Mouse (Mus musculus): ENCODE measurements around the gene Zfp385a. TPM values are rescaled to one million over a fixed set of nuclear protein-coding genes. Genes with fewer than 3 reads are reported as not detected.

Gene Zfp385a
- polyA plus RNA-seq, 1 experiment from 2014 or later = 22.9 TPM

DNA sequence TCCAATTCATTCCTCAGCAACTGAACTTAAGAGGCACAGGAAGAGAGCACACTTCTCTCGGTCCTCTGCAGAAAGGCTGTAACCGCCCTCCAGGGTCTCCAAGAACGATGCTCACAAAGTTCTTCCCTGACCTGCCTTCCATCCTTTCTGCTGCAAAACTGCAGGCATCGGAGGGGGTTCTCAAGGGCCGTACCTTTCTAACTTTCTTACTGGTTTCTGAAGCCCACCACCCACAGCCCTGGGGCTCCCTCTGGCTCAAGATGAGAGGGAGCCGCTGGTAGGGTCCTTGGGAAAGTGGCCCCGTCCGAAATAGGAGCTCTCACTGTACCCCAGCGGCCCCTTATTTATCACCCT, 35.3 kb downstream of the Zfp385a start:
- H3K27me3 ChIP-seq = no peaks in the 10 kb centered on the region
- DNase-seq (ENCODE audit: low read depth, low spot score) (no peak), ATAC-seq (no peak)
- TF ChIP-seq CTCF (IDR thresholded peaks at IDR 0.05) = no peak
- in situ Hi-C loops (cut with MboI; ENCODE audit: low pct_unique_long_range_greater_than_20kb) = loop anchor here (10.0 kb wide), 1 partner anchor 340 kb away; the partner anchor contains the start of genes Hoxc10 and Hoxc5
- CTCF ChIA-PET = interaction anchor here (1.6 to 8.7 kb wide), 5 partner anchors 11 to 120 kb away, joined by 5 to 116 read pairs (median 10); no protein-coding TSS in a partner anchor
- POLR2A ChIA-PET = interaction anchor here (0.6 to 1.7 kb wide), 4 partner anchors 12 to 20 kb away, joined by 3 to 11 read pairs (median 4); no protein-coding TSS in a partner anchor

DNA sequence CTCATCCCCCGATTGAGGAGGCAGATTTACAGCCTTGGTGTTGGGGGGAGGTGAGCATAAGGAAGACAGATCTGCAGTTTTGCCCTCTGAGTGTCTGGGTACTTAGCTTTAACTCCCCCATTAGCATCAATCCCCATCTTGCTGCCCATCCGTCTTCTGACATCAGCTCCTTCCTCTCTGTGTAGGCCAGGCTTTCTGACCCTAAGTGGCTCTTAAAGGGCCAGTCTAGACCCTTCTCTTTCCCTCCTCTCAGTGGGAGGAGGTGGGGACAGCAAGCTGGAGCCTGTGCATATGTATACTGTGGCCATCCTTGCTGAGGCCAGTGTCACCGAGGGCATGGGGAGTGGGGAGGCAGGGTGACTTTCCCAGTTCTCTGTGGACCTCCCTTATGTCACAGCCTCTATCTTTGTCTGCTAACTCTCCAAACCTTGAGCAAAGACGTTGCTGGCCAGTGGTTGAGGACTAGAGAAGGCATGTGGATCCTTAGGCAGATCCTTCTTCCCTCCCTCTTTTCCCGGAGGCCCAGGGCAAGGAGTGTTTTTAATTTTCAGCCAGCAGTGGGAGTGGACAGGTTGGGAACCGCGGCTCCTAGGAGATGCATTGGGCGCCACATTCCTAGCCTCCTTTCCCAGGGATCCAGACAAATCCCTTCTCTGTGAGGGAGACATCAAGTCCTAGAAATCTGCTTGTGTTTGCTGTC, 35.8 kb downstream of the Zfp385a start:
- no peak for TF ChIP-seq CTCF (IDR thresholded peaks at IDR 0.05)
- ATAC-seq (no peak), DNase-seq (ENCODE audit: low read depth, low spot score) (no peak)
- no peaks in the 10 kb centered on the region for H3K27me3 ChIP-seq
- ChIA-PET CTCF (interaction anchor here (1.5 to 8.7 kb wide), 3 partner anchors 9 to 21 kb away, joined by 3 to 116 read pairs (median 10); no protein-coding TSS in a partner anchor), POLR2A (interaction anchor here (0.6 to 1.7 kb wide), 2 partner anchors 15 to 19 kb away, joined by 3 to 11 read pairs; no protein-coding TSS in a partner anchor)
- in situ Hi-C loops (cut with MboI; ENCODE audit: low pct_unique_long_range_greater_than_20kb) = loop anchor here (10.0 kb wide), 1 partner anchor 339 kb away; the partner anchor contains the start of genes Hoxc10 and Hoxc5

DNA sequence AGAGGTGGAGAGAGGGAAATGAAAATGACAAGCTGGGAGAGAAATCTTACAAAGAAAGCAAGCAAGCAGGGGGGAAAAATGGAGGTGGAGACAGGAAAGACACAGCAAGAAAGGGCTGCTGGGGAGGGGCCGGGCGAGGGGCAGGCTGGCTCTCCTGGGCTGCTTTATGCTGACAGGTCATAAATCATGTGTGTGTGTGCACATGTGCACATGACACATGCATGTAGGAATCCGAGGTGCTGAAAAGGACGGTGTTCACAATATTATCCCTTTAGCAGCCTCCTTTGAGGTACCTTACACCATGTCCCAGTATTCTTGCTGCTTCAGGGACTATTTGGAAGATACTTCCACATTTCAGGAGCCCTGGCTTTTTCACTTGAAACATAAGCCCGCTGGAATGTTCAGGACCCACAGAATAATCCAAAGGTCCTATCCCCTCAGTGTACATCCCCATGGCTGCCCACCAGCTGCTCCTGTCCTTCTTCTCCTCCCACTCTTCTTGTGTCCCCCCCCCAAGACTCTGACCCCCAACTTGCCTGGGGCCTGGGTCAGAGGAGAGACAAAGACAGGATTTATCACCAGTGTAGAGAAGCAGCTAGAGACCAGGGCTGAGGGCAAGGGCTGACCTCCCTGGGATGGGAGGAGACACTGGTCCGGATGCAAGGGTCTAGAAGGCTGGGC, 37.4 kb downstream of the Zfp385a start:
- in situ Hi-C loops (cut with MboI; ENCODE audit: low pct_unique_long_range_greater_than_20kb) = loop anchor here (10.0 kb wide), 1 partner anchor 338 kb away; the partner anchor contains the start of genes Hoxc10 and Hoxc5
- no peak for DNase-seq (ENCODE audit: low read depth, low spot score)
- ChIA-PET POLR2A (no interaction called here), CTCF (interaction anchor here (1.5 to 1.9 kb wide), 2 partner anchors 8 to 10 kb away, joined by 3 to 4 read pairs; no protein-coding TSS in a partner anchor)
- ATAC-seq = no peak
- TF ChIP-seq CTCF (IDR thresholded peaks at IDR 0.05) = no peak
- H3K27me3 ChIP-seq = no peaks in the 10 kb centered on the region

DNA sequence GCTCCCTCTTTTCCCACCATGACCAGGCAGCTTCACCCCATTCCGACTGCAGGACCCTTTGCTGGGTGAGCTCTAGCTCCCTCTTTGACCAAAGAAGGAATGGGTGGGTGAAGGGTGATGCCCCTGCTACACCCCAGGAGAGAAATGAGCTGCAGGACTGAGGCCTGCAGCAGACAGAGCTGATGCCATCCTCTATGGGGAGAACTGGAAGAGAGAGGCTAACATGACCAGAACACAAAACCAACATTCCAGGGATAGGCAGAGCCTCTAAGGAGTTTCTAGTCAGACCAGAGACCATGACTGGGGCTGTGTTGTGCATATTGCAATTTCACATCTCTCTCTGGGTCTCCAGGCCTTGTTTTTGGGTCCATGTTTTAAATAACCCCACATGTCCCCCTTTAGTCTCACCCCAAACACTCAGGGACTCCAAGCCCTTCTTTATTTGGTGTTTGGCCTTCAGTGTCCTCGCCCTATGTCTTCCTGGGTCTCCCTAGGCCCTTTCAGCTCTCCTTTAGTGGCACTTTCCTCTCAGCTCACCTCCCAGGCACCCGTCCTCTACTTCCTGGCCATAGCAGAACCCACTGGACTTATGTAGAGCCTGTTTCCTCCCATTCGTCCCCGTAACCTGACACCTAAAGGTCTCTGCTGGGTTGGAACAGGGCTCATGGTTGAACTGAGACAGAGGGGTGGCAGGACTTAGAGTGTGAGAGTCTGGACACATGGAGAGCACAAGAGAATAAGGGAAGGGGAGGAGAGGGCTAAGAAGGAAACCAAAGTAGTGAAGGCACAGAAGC, 38.1 kb downstream of the Zfp385a start:
- ChIA-PET CTCF (interaction anchor here (1.9 to 2.6 kb wide), 2 partner anchors 9 to 16 kb away, joined by 4 to 9 read pairs; no protein-coding TSS in a partner anchor), POLR2A (no interaction called here)
- H3K27me3 ChIP-seq = no peaks in the 10 kb centered on the region
- ATAC-seq (no peak), DNase-seq (ENCODE audit: low read depth, low spot score) (no peak)
- in situ Hi-C loops (cut with MboI; ENCODE audit: low pct_unique_long_range_greater_than_20kb) = loop anchor here (10.0 kb wide), 1 partner anchor 337 kb away; the partner anchor contains the start of genes Hoxc10 and Hoxc5
- TF ChIP-seq CTCF (IDR thresholded peaks at IDR 0.05) = no peak

DNA sequence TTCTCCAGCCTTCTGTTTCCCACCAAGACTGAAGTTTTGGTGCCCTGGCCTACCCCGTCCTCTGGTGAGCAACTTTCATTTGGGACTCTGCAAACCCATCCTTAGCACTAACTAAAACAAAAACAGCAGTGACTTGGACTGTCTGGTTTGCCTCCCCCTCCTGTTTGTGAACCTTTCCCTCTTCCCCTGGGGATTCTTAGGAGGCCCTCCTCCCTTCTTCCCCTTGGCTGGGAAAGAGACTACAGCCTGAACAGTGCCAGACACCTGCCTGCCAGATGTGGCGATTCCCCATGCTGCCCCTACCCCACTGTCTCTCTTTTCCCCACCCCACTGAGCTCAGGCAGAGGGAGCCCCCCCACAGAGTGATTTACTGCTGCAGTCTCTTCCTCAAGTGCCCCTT, 38.8 kb downstream of the Zfp385a start:
- POLR2A ChIA-PET = no interaction called here
- in situ Hi-C loops (cut with MboI; ENCODE audit: low pct_unique_long_range_greater_than_20kb) = loop anchor here (10.0 kb wide), 1 partner anchor 336 kb away; the partner anchor contains the start of genes Hoxc10 and Hoxc5
- CTCF ChIA-PET = interaction anchor here (1.9 to 2.6 kb wide), 2 partner anchors 8 to 16 kb away, joined by 4 to 9 read pairs; no protein-coding TSS in a partner anchor
- no peak for TF ChIP-seq CTCF (IDR thresholded peaks at IDR 0.05)
- DNase-seq (ENCODE audit: low read depth, low spot score) (no peak), ATAC-seq (no peak)
- no peaks in the 10 kb centered on the region for H3K27me3 ChIP-seq

DNA sequence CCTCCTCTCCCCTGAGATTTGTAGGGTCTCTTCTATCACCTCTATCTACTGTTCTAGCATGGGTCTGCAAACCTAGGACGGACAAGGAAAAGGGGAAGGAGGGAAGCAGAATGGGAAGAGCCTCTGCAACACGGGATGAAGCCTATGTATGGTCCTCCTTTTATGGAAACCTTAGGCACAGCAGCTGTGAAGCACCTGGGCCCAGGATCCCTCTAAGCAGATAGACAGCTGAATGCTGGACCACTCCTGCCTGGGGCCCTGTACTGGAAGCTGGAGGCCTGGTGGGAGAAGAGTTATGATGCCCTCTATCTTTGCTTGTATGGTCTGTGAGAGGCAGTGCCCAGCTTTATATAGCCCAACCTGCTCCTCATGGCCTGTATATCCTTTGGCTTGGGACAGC, 39.3 kb downstream of the Zfp385a start:
- DNase-seq (ENCODE audit: low read depth, low spot score) (no peak), ATAC-seq (no peak)
- ChIA-PET POLR2A (no interaction called here), CTCF (interaction anchor here (2.6 kb wide), 1 partner anchor 15 kb away, joined by 9 read pairs; no protein-coding TSS in a partner anchor)
- no peaks in the 10 kb centered on the region for H3K27me3 ChIP-seq
- TF ChIP-seq CTCF (IDR thresholded peaks at IDR 0.05) = no peak
- in situ Hi-C loops (cut with MboI; ENCODE audit: low pct_unique_long_range_greater_than_20kb) = loop anchor here (10.0 kb wide), 1 partner anchor 336 kb away; the partner anchor contains the start of genes Hoxc10 and Hoxc5

DNA sequence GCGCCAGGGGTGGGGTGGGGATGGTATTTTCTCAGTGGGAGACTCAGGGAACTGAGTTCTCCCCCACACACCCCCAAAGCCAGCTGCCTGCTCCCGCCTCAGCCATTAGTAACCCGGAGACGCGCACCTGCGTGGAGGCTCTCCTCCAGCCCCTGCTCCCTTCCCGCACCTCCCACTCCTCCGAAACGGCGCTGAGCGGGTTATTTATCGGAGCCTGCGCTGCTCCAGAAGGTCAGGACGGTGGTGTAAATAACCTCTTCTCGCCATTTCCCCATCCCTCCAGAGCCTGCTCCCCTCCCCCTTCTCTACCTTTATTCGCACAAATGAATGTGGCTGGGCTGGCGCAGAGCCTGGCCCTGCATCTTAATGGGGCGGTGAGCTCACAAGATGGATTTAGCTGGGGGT, 39.8 kb downstream of the Zfp385a start:
- ChIA-PET CTCF (interaction anchor here (2.6 kb wide), 1 partner anchor 15 kb away, joined by 9 read pairs; no protein-coding TSS in a partner anchor), POLR2A (no interaction called here)
- no peak for ATAC-seq
- no peaks in the 10 kb centered on the region for H3K27me3 ChIP-seq
- no peak for TF ChIP-seq CTCF (IDR thresholded peaks at IDR 0.05)
- DNase-seq (ENCODE audit: low read depth, low spot score) = no peak
- in situ Hi-C loops (cut with MboI; ENCODE audit: low pct_unique_long_range_greater_than_20kb) = loop anchor here (10.0 kb wide), 1 partner anchor 335 kb away; the partner anchor contains the start of genes Hoxc10 and Hoxc5

DNA sequence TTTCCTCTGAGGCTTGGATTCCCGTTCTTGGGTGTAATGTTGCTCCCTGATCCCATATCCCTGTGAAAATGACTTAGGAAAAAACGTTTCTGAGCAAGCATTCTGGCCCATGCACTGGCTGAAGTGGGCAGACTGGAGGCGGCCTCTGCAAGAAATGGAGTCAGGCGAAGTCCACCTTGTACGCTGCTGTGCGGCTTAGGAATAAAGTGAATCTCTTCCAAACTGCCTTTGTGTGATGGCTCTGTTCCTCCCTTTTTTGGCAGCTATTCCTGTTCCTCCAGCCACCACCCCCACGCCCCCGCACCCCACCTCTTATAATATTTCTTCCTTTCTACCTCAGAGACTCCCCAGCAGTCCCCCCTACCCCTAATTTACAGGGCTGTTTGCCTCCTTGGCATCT, 40.2 kb downstream of the Zfp385a start:
- TF ChIP-seq CTCF (IDR thresholded peaks at IDR 0.05) = no peak
- ChIA-PET CTCF (interaction anchor here (2.6 kb wide), 1 partner anchor 14 kb away, joined by 9 read pairs; no protein-coding TSS in a partner anchor), POLR2A (no interaction called here)
- no peak for DNase-seq (ENCODE audit: low read depth, low spot score)
- ATAC-seq = no peak
- H3K27me3 ChIP-seq = no peaks in the 10 kb centered on the region
- in situ Hi-C loops (cut with MboI; ENCODE audit: low pct_unique_long_range_greater_than_20kb) = loop anchor here (10.0 kb wide), 1 partner anchor 335 kb away; the partner anchor contains the start of genes Hoxc10 and Hoxc5

DNA sequence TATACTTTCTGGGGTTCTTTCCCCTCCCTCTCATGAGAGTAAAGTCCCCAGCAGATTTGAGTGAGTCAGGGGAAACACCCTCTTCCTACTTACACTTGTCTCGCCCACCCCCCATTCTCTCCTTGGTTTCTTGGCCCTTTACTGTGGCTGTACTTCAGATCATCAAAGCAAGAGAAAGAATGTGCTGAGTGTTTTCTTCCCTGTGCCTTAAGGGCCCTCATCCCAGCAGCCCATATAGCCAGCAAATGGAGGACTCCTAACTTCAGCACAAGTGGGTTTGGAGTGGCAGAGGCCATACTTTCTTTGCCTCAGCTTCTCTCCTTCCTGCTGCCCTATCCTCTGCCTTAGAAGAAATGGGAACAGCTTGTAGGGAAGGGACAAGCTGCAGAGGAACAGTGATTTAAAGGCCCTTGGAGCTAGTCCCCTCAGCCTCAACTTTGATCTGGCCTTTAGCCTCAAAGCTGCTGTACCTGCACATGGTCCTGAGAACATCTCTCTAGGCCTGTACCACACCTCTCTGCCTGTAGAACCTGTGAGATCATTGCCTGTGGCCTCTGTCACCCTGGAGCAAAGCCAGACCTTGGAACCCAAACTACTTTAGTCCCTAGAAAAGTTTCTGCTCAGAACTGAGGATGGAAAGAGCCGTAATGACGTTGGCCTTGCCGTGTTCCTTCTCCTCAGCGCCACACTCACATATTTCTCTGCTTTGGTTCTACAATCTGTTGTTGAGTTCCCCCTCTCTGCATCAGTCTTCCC, 40.9 kb downstream of the Zfp385a start:
- no peak for TF ChIP-seq CTCF (IDR thresholded peaks at IDR 0.05)
- H3K27me3 ChIP-seq = no peaks in the 10 kb centered on the region
- in situ Hi-C loops (cut with MboI; ENCODE audit: low pct_unique_long_range_greater_than_20kb) = no loop called here
- DNase-seq (ENCODE audit: low read depth, low spot score) (no peak), ATAC-seq (no peak)
- ChIA-PET CTCF (interaction anchor here (2.6 kb wide), 1 partner anchor 14 kb away, joined by 9 read pairs; no protein-coding TSS in a partner anchor), POLR2A (no interaction called here)
